Mouse (Mus musculus): ENCODE measurements around the gene Wtap. TPM values are rescaled to one million over a fixed set of nuclear protein-coding genes. Genes with fewer than 3 reads are reported as not detected.

Gene Wtap
- total RNA-seq (2023): 10 to 100 TPM; 64.7 to 72.5 TPM

GRCm38 (mm10) chr17:12994069-12994468 lies at the start of gene Wtap:
Gene Wtap (minus strand): TSS chr17:12994169.

GRCm38 (mm10) chr17:13006546-13006945 lies 12.6 kb upstream of the Wtap start, which contains the start of gene Sod2:
Gene Sod2 (plus strand): TSS chr17:13006846.

GRCm38 (mm10) chr17:12960331-12960873 lies 33.6 kb downstream of the Wtap start, which contains the start of gene Acat2:
Gene Acat2 (minus strand): TSS chr17:12960747.

GRCm38 (mm10) chr17:12940151-12940805 lies 53.7 kb downstream of the Wtap start, which contains the start of gene Acat3:
Gene Acat3 (minus strand): TSS chr17:12940600.

Other genes with a start within 250 kb of the Wtap start
- 10 to 100 TPM; 21.7 to 23.8 TPM for gene Igf2r, start 224.5 kb downstream of the Wtap start, total RNA-seq (2023)
- not detected for gene Mas1, start 126.0 kb downstream of the Wtap start, total RNA-seq (2023)
- not detected for gene Mrgprh, start 118.1 kb downstream of the Wtap start, total RNA-seq (2023)
- 1 to 10 TPM in 1 of 2 experiments, not detected in 1; 1.0 TPM for gene Pnldc1, start 83.9 kb downstream of the Wtap start, total RNA-seq (2023)
- gene Tcp1, start 78.5 kb downstream of the Wtap start, total RNA-seq (2023): 100 to 1,000 TPM in 1 of 2 experiments, 10 to 100 TPM in 1; 91.0 to 105 TPM
- 10 to 100 TPM; 47.5 to 48.5 TPM for gene Mrpl18, start 77.8 kb downstream of the Wtap start, total RNA-seq (2023)
- not detected for gene Acat3, start 53.6 kb downstream of the Wtap start, total RNA-seq (2023)
- gene Acat2, start 33.4 kb downstream of the Wtap start, total RNA-seq (2023): 10 to 100 TPM in 1 of 2 experiments, 1 to 10 TPM in 1; 9.1 to 11.6 TPM
- 10 to 100 TPM; 39.6 to 54.0 TPM for gene Sod2, start 12.7 kb upstream of the Wtap start, total RNA-seq (2023)
- gene Gpr31b, start 58.1 kb upstream of the Wtap start, total RNA-seq (2023): under 1 TPM; 0.44 to 0.53 TPM
- gene Tcp10b, start 66.9 kb upstream of the Wtap start, total RNA-seq (2023): not detected
- gene Unc93a, start 137.6 kb upstream of the Wtap start, total RNA-seq (2023): under 1 TPM; 0.22 to 0.71 TPM
- not detected for gene Smok2a, start 227.0 kb upstream of the Wtap start, total RNA-seq (2023)
- gene Smok2b, start 236.1 kb upstream of the Wtap start, total RNA-seq (2023): not detected

Data from neutrophil, adult 59 days (primary cell).